Mouse (Mus musculus) heart, embryonic 13.5 days (tissue): ENCODE measurements around the gene Tmem176b. TPM values are rescaled to one million over a fixed set of nuclear protein-coding genes. Genes with fewer than 3 reads are reported as not detected.
A peak's percentile ranks its signal among the peaks of the same experiment; 100 is the strongest.
"Not testable (repeated sequence)": the region's sequence is repeated elsewhere in the genome, so short reads cannot be mapped to it uniquely, and the experiment has no call there.

Experiments
- ATAC-seq: fragments of 200-750 bp; cut with Nextera tagmentation; 2 replicates; pipeline ENCODE4 v1.8.0; 2017; ENCODE audit warnings: moderate TSS enrichment; ENCODE audit not compliant: insufficient number of reproducible peaks, low FRiP score, low TSS enrichment; ENCODE audit errors: extremely low read depth
- H3K27ac ChIP-seq: fragments of 300-500 bp; sonication (generic); replicated peaks from 2 replicates; pipeline ENCODE4 v1.5.1; 2015; ENCODE audit warnings: moderate library complexity, mild to moderate bottlenecking, inconsistent platforms
- H3K27me3 ChIP-seq: fragments of 300-500 bp; sonication (generic); replicated peaks from 2 replicates; pipeline ENCODE4 v1.6.1; 2015; ENCODE audit warnings: mild to moderate bottlenecking, inconsistent platforms
- H3K36me3 ChIP-seq: fragments of 300-500 bp; sonication (generic); 2 replicates; pipeline ENCODE4 v1.6.1; 2015; ENCODE audit warnings: mild to moderate bottlenecking, inconsistent platforms
- H3K4me1 ChIP-seq: fragments of 300-500 bp; sonication (generic); 2 replicates; pipeline ENCODE4 v1.6.1; 2015; ENCODE audit warnings: inconsistent platforms
- H3K4me2 ChIP-seq: fragments of 300-500 bp; sonication (generic); 2 replicates; pipeline ENCODE4 v1.6.1; 2015; ENCODE audit warnings: inconsistent platforms, mild to moderate bottlenecking, moderate library complexity
- H3K4me3 ChIP-seq: fragments of 300-500 bp; sonication (generic); 2 replicates; pipeline ENCODE4 v1.5.1; 2015; ENCODE audit warnings: moderate library complexity, mild to moderate bottlenecking, inconsistent platforms
- H3K9ac ChIP-seq: fragments of 300-500 bp; sonication (generic); 2 replicates; pipeline ENCODE4 v1.6.1; 2015; ENCODE audit warnings: inconsistent platforms, mild to moderate bottlenecking, moderate library complexity
- H3K9me3 ChIP-seq: fragments of 300-500 bp; sonication (generic); 2 replicates; pipeline ENCODE4 v1.6.1; 2016; ENCODE audit warnings: inconsistent platforms
- whole genome bisulfite sequencing: fragments of 180-500 bp; shearing (Covaris S2); methylation state at CpG from one replicate; pipeline ENCODE4 v1.1.7; 2015; ENCODE audit warnings: mixed read lengths; 5-methylcytosine and 5-hydroxymethylcytosine counted together
- polyA plus RNA-seq: library from polyadenylated mRNA; unstranded; fragments of >200 nt; fragmentation: Nextera tagmentation; extraction: Ambion mirVana; gene quantifications from 2 replicates; pipeline ENCODE4 v1.2.1, GENCODE M21; 2015

The Tmem176b gene
- 249 and 268 TPM in 2 replicates for polyA plus RNA-seq

GRCm38 (mm10) chr6:48840973-48841625 is at the start of gene Tmem176b:
Gene Tmem176b (minus strand): TSS chr6:48841496.
- Histone ChIP-seq H3K36me3 (peaks cover 64% of the 10 kb centered on the region), H3K4me2 (peak within 1 kb of the TSS; percentile 80), H3K9ac (peak within 1 kb of the TSS; percentile 83), H3K27me3 (no peaks in the 10 kb centered on the region), H3K9me3 (no peaks in the 10 kb centered on the region), H3K27ac (peak within 1 kb of the TSS; percentile 96), H3K4me3 (peak within 1 kb of the TSS; percentile 64), H3K4me1 (peaks cover 45% of the 10 kb centered on the region)
- 4% methylated on average over 6 of the region's 6 CpGs for WGBS
- ATAC-seq, result peak; percentile 84

GRCm38 (mm10) chr6:48876510-48877135 is 35.3 kb upstream of the Tmem176b start:
- Histone ChIP-seq H3K27ac (no peak overlapping the region), H3K9me3 (no peaks in the 10 kb centered on the region), H3K4me2 (no peak overlapping the region), H3K4me3 (no peak overlapping the region), H3K9ac (no peak overlapping the region), H3K36me3 (no peaks in the 10 kb centered on the region), H3K27me3 (no peaks in the 10 kb centered on the region), H3K4me1 (no peaks in the 10 kb centered on the region)
- ATAC-seq, result no peak
- WGBS, result 55% methylated on average over 5 of the region's 5 CpGs

- no peaks in the 10 kb centered on the region for H3K9me3 ChIP-seq
- H3K4me3 ChIP-seq, result no peak overlapping the region
These were observed 34.2 kb upstream of the Tmem176b start for GRCm38 (mm10) chr6:48875515-48875914.

DNA sequence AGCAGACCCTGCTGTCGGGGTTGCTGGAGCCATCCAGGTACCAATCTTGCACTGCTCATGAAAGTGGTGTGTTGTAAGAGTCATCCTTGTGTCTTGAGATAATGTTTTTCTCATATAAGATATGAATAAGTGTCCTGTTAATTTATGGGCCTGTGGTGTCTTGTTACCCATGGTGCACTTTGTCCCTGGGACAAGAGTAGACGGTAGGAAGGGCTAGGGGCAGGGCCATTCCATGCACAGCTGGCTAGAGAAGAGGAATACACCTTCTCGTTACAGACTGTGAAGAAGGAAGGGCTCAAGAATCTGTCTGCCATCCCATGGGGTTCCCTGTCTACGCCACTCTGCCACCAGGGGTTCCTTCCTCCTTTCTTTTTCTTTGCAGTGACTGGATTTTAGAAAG is 33.3 kb upstream of the Tmem176b start:
- ATAC-seq, result no peak
- Histone ChIP-seq H3K4me1 (no peaks in the 10 kb centered on the region), H3K4me3 (no peak overlapping the region), H3K27me3 (no peaks in the 10 kb centered on the region), H3K4me2 (no peak overlapping the region), H3K9me3 (no peaks in the 10 kb centered on the region), H3K9ac (no peak overlapping the region), H3K27ac (no peak overlapping the region), H3K36me3 (no peaks in the 10 kb centered on the region)
- 74% methylated on average over 4 of the region's 4 CpGs for whole genome bisulfite sequencing

More at GRCm38 (mm10) chr6:48875515-48875914, 34.2 kb upstream of the Tmem176b start:
- Histone ChIP-seq H3K27me3 (no peaks in the 10 kb centered on the region), H3K9ac (no peak overlapping the region), H3K4me1 (no peaks in the 10 kb centered on the region), H3K4me2 (no peak overlapping the region), H3K27ac (no peak overlapping the region), H3K36me3 (no peaks in the 10 kb centered on the region)
- 76% methylated on average over 6 of the region's 6 CpGs for WGBS
- ATAC-seq, result no peak

- H3K9me3 ChIP-seq, result no peaks in the 10 kb centered on the region
- H3K4me2 ChIP-seq, result no peak within 1 kb of the TSS
- H3K27me3 ChIP-seq, result no peaks in the 10 kb centered on the region
- no peaks in the 10 kb centered on the region for H3K36me3 ChIP-seq
- H3K27ac ChIP-seq, result no peak within 1 kb of the TSS
- H3K4me3 ChIP-seq, result no peak within 1 kb of the TSS
- WGBS, result 73% methylated on average over 5 of the region's 5 CpGs
- H3K4me1 ChIP-seq, result no peaks in the 10 kb centered on the region
- ATAC-seq, result no peak
- H3K9ac ChIP-seq, result no peak within 1 kb of the TSS
These were observed 31.3 kb upstream of the Tmem176b start, which contains the start of gene Aoc1 for GRCm38 (mm10) chr6:48872596-48872995. Gene Aoc1 (plus strand): TSS chr6:48872896.

- Histone ChIP-seq H3K9me3 (no peaks in the 10 kb centered on the region), H3K9ac (no peak overlapping the region), H3K4me3 (no peak overlapping the region), H3K36me3 (no peaks in the 10 kb centered on the region), H3K4me2 (no peak overlapping the region), H3K27ac (no peak overlapping the region), H3K4me1 (no peaks in the 10 kb centered on the region), H3K27me3 (no peaks in the 10 kb centered on the region)
- ATAC-seq, result no peak
- 53% methylated on average over 2 of the region's 2 CpGs for WGBS
These were observed 28.5 kb upstream of the Tmem176b start for GRCm38 (mm10) chr6:48869774-48870173.

DNA sequence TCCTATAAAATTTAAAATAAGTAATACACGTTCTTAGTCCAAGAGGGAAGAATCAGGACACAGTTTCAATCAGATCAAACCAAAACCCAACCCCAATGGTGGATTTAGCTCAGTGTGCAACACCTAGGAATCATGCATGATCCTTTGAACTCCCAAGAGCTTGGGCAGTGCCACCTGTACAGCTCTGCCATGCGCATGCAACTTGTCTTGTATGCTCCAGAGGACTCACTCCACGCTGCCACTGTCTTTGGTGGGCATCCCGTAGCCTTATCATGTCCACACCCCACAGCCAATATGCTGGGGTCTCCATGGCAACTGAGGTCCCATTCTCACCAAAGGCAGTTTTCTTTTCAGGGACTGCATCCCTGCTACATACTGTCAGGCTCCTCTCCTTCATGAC is 25.9 kb upstream of the Tmem176b start:
- Histone ChIP-seq H3K27ac (no peak overlapping the region), H3K4me3 (no peak overlapping the region), H3K27me3 (no peaks in the 10 kb centered on the region), H3K9ac (no peak overlapping the region), H3K36me3 (no peaks in the 10 kb centered on the region), H3K4me1 (peaks cover 6% of the 10 kb centered on the region; the same call in 1 of the 2 replicates), H3K9me3 (no peaks in the 10 kb centered on the region), H3K4me2 (no peak overlapping the region)
- WGBS, result 52% methylated on average over 4 of the region's 4 CpGs
- no peak for ATAC-seq

DNA sequence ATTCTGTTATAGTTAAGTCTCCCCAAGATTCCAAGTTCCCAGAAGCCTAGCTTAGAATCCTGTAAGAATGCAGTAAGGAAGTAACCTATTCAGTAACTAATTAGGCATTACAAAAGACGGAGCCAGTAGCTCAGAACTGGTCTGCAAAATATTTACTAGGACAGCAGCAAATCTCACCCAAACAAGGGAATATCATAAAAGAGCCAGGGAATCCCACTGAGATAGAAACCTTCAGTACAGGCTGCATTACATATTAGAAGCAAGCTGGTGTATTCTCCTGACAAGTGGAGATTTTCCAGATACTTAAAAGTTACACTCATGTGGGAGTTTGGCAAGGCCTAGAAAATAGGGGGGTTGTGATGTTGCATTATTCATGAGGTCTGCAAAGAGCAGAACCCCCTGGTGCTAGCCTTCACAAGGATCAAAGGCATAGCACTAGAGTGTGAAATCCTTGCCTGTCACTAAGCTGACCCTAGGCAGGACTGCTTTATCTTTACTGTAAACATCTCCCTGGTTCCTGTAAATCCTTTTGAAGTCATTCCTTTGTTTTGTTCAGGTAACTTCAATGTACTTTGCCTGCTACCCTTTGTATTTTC is 25.2 kb upstream of the Tmem176b start:
- not testable (repeated sequence) for H3K27me3 ChIP-seq, H3K9me3 ChIP-seq, H3K36me3 ChIP-seq, H3K4me3 ChIP-seq, H3K27ac ChIP-seq, H3K4me2 ChIP-seq, H3K9ac ChIP-seq, ATAC-seq
- peaks cover 11% of the 10 kb centered on the region; the same call in 1 of the 2 replicates for H3K4me1 ChIP-seq
- 32% methylated on average over 1 of the region's 1 CpGs for WGBS

GRCm38 (mm10) chr6:48865152-48865745 is 24.0 kb upstream of the Tmem176b start:
- Histone ChIP-seq H3K36me3 (no peaks in the 10 kb centered on the region), H3K9ac (no peak overlapping the region), H3K27me3 (no peaks in the 10 kb centered on the region), H3K9me3 (no peaks in the 10 kb centered on the region), H3K4me1 (peaks cover 11% of the 10 kb centered on the region; the same call in 1 of the 2 replicates), H3K4me2 (no peak overlapping the region), H3K27ac (no peak overlapping the region), H3K4me3 (no peak overlapping the region)
- 91% methylated on average over 1 of the region's 1 CpGs for WGBS
- ATAC-seq, result no peak

DNA sequence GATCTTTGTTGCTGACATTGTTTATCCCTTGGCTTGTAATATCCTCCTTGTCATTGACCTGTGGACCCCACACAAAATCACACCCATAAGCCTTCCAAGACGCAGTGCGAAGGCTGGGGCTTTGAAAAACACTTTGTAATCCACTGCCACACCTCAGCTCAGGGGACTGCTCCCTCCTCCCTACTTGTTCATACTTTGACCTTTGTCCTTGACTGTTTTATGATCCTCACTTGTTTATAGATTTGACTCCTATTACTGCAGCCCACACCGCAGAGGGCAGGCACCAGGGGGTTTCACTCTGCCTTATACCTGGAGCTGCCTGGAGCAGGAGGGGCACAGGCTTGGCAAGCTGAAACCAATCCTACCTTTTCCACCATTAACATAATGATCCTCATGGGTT is 23.4 kb upstream of the Tmem176b start:
- Histone ChIP-seq H3K36me3 (no peaks in the 10 kb centered on the region), H3K4me3 (no peak overlapping the region), H3K9ac (no peak overlapping the region), H3K9me3 (no peaks in the 10 kb centered on the region), H3K4me2 (no peak overlapping the region), H3K27me3 (no peaks in the 10 kb centered on the region), H3K27ac (no peak overlapping the region), H3K4me1 (peaks cover 16% of the 10 kb centered on the region; the same call in 1 of the 2 replicates)
- no peak for ATAC-seq
- 66% methylated on average over 3 of the region's 3 CpGs for WGBS

GRCm38 (mm10) chr6:48864181-48864580 is 22.9 kb upstream of the Tmem176b start:
- H3K4me2 ChIP-seq, result no peak overlapping the region
- no peak for ATAC-seq
- H3K27ac ChIP-seq, result no peak overlapping the region
- H3K4me1 ChIP-seq, result peaks cover 16% of the 10 kb centered on the region; the same call in 1 of the 2 replicates
- H3K4me3 ChIP-seq, result no peak overlapping the region
- H3K9me3 ChIP-seq, result no peaks in the 10 kb centered on the region
- H3K9ac ChIP-seq, result no peak overlapping the region
- H3K36me3 ChIP-seq, result no peaks in the 10 kb centered on the region
- WGBS, result 50% methylated on average over 3 of the region's 3 CpGs
- H3K27me3 ChIP-seq, result no peaks in the 10 kb centered on the region
